Mouse (Mus musculus) liver, embryonic 14.5 days (tissue): ENCODE results near the gene Scly. TPM values are rescaled to one million over a fixed set of nuclear protein-coding genes. Genes with fewer than 3 reads are reported as not detected.

Source experiments
- ATAC-seq: fragments of 200-750 bp; cut with Nextera tagmentation; 2 replicates; pipeline ENCODE4 v1.8.0; 2017; ENCODE audit warnings: moderate number of reproducible peaks, mild to moderate bottlenecking, moderate library complexity; ENCODE audit not compliant: insufficient read depth
- DNase-seq, 3 experiments: peaks; one replicate each; pipeline ENCODE4 v3.0.0-alpha.2; 2012 to 2013; ENCODE audit warnings: low read depth in 3 of 3, low spot score in 3 of 3
- H3K27ac ChIP-seq: fragments of 300-500 bp; sonication (generic); 2 replicates; pipeline ENCODE4 v1.5.1; 2014; ENCODE audit warnings: moderate library complexity, mild to moderate bottlenecking, control low read depth, inconsistent platforms
- H3K27me3 ChIP-seq: fragments of 300-500 bp; sonication (generic); 2 replicates; pipeline ENCODE4 v1.6.1; 2014; ENCODE audit warnings: mild to moderate bottlenecking, low read length, moderate library complexity; ENCODE audit not compliant: control insufficient read depth, insufficient read depth
- H3K36me3 ChIP-seq: fragments of 300-500 bp; sonication (generic); replicated peaks from 2 replicates; pipeline ENCODE4 v1.6.1; 2014; ENCODE audit warnings: low read depth; ENCODE audit not compliant: control insufficient read depth, insufficient read depth
- H3K4me1 ChIP-seq, 2 experiments: fragments of 200-500 bp in 1 of 2; fragments of 300-500 bp in 1 of 2; sonication (generic) in 1 of 2; replicated peaks; 2 replicates each; pipeline ENCODE4 v1.6.1; 2012 to 2014; ENCODE audit warnings: antibody characterized with exemption in 1 of 2, inconsistent platforms in 1 of 2, low read length in 1 of 2; ENCODE audit not compliant: control insufficient read depth in 2 of 2, insufficient read depth in 2 of 2
- H3K4me2 ChIP-seq: fragments of 300-500 bp; sonication (generic); 2 replicates; pipeline ENCODE4 v1.6.1; 2014; ENCODE audit warnings: low read depth, mild to moderate bottlenecking, control low read depth, moderate library complexity
- H3K4me3 ChIP-seq, 2 experiments: fragments of 200-500 bp in 1 of 2; fragments of 300-500 bp in 1 of 2; sonication (generic) in 1 of 2; 2 replicates each; pipeline ENCODE4 v1.5.1; 2012 to 2014; ENCODE audit warnings: low read depth in 2 of 2, low read length in 2 of 2, mild to moderate bottlenecking in 2 of 2, control low read depth in 1 of 2, inconsistent platforms in 1 of 2, moderate library complexity in 1 of 2; ENCODE audit not compliant: insufficient read depth in 1 of 2
- H3K9ac ChIP-seq: fragments of 300-500 bp; sonication (generic); replicated peaks from 2 replicates; pipeline ENCODE4 v1.6.1; 2014; ENCODE audit warnings: mild to moderate bottlenecking, control low read depth, moderate library complexity
- H3K9me3 ChIP-seq: fragments of 300-500 bp; sonication (generic); 2 replicates; pipeline ENCODE4 v1.6.1; 2016; ENCODE audit warnings: low read length, mixed read lengths; ENCODE audit not compliant: control insufficient read depth
- CTCF ChIP-seq: IDR thresholded peaks from 2 replicates; pipeline ENCODE4 v1.5.1; 2016; ENCODE audit warnings: antibody characterized with exemption, low read depth, control low read depth
- EP300 ChIP-seq: IDR thresholded peaks from 2 replicates; pipeline ENCODE4 v1.6.1; 2016; ENCODE audit warnings: antibody characterized with exemption, low read depth
- WGBS: fragments of 180-500 bp; shearing (Covaris S2); extraction: QIAGEN DNeasy Blood & Tissue Kit; methylation state at CpG from one replicate; pipeline ENCODE4 v1.1.7; 2014; ENCODE audit not compliant: insufficient replicate concordance; 5-methylcytosine and 5-hydroxymethylcytosine counted together
- polyA plus RNA-seq, 2 experiments: library from polyadenylated mRNA; depleted of rRNA in 1 of 2; stranded (reverse) in 1 of 2; unstranded in 1 of 2; fragments of >200 nt; fragmentation: Nextera tagmentation in 1 of 2; extraction: Ambion mirVana in 1 of 2; gene quantifications; 2 replicates each; pipeline versions ENCODE4 v1.2.1 to v1.2.3; 2012 to 2014

Gene Scly
- polyA plus RNA-seq, 2 experiments, result 21.0 TPM

DNA sequence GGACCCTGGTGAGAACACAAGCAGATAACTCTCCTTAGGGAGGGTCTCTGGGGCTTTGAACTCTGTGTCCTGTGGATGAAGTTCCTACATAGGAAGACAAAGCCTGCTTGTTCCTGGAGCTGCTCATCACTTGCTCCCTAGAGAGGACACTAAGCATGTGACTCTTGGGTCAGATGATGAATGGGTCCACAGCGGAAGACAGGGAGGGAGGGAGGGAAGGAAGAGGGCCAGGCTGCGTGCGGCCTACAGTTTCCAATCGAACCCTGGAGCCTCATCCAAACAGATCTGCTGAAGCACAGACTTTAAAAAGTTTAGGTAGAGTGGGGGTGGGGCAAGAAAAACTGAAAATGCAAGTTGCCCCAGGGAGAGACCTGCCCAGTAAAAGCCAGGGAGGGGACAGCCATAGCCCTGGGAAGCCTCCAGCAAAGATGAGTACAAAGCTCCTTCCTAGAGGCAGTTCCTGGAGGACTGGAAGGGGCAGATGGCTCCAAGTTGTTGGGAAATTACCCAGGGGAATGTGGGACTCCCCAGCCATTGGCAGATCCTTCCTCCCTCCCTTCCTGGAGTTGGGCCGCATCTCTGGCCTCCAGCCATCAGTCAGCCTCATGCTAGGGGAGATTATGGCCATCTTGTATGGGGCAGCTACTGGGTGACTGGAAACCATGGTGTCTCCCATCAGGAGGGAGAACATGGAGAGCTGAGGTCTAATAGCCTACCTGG is 1.7 kb downstream of the Scly start:
- H3K9ac ChIP-seq, result no peak overlapping the region; the same call in 1 of the 2 replicates
- TF ChIP-seq CTCF (no peak), EP300 (no peak)
- peaks cover 9% of the 10 kb centered on the region for H3K36me3 ChIP-seq
- peak overlapping the region; percentile 97 for H3K4me2 ChIP-seq
- no peak overlapping the region for H3K27ac ChIP-seq
- H3K27me3 ChIP-seq, result no peaks in the 10 kb centered on the region
- H3K9me3 ChIP-seq, result no peaks in the 10 kb centered on the region
- 78% methylated on average over 5 of the region's 5 CpGs for WGBS
- peaks cover 19 to 34% of the 10 kb centered on the region in 2 experiments for H3K4me1 ChIP-seq
- no peak for ATAC-seq
- peak overlapping the region; percentile 81 to 89 for H3K4me3 ChIP-seq
- no peak for DNase-seq

DNA sequence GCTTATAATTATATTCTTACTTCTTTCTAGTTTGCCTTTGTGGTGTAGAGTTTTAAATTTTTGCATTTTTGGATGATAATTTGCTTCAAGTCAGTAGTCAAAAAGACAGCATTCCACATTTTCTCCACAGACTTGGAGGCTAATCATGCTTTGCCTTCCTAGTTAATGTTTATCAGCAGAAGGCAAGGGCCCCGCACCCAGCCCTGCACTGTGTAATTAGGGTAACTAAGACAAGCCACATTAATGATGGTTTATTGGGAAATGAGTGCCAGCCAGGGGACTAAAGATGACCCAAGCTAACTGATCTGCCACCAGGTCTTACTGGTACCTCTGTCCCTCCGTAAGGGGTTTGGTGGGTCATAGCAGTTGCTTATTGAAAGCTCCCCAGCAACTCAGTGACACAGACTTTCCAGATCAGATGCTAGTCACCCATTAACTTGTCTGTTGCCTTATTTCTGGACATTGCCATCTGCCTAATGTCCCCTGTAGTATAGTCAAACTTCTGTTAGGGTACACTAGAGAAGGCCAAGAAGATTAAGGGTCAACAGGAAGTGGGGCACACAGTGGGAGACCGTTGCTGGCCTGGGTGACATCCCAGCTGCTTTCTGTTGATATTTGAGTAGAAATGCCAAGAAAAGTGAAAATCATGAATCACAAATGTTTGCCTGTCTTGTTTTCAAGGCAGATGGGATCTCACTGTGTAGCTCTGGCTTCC is 3.2 kb downstream of the Scly start:
- Histone ChIP-seq H3K4me3 (no peak overlapping the region), H3K9ac (no peak overlapping the region; the same call in 1 of the 2 replicates), H3K36me3 (peaks cover 19% of the 10 kb centered on the region), H3K4me1 (peaks cover 19 to 34% of the 10 kb centered on the region in 2 experiments), H3K4me2 (peak overlapping the region; percentile 31), H3K9me3 (no peaks in the 10 kb centered on the region), H3K27ac (peak overlapping the region; percentile 2; the same call in 1 of the 2 replicates), H3K27me3 (no peaks in the 10 kb centered on the region)
- DNase-seq (no peak), ATAC-seq (no peak)
- 45% methylated on average over 3 of the region's 3 CpGs for WGBS
- no peak for TF ChIP-seq CTCF
- no peak for TF ChIP-seq EP300

DNA sequence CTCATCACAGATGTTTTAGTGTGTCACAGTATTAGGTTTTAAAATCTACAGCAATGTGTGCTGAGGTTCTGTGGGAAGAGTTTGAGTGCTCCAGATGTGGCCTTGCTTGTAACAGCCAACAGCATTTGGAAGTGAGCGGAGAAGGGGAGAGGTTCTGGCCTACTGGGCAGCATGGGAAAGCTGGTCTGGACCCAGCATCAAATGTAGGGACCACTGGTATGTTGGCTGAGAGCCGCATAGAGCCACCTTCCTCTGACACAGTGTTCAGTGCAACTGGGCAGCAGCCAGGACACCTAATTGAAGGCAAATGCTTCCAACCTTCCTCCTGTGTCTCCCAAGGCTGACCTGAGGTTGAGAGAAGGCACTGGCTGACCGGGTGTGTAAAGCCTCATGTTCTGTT is 3.9 kb downstream of the Scly start:
- Histone ChIP-seq H3K27me3 (no peaks in the 10 kb centered on the region), H3K36me3 (peaks cover 21% of the 10 kb centered on the region), H3K4me3 (no peak overlapping the region), H3K4me2 (no peak overlapping the region), H3K27ac (peak overlapping the region; percentile 9; the same call in 1 of the 2 replicates), H3K4me1 (peaks cover 19 to 34% of the 10 kb centered on the region in 2 experiments), H3K9ac (no peak overlapping the region), H3K9me3 (no peaks in the 10 kb centered on the region)
- DNase-seq (no peak), ATAC-seq (no peak)
- TF ChIP-seq CTCF, result no peak
- TF ChIP-seq EP300, result no peak
- 73% methylated on average over 3 of the region's 3 CpGs for WGBS

DNA sequence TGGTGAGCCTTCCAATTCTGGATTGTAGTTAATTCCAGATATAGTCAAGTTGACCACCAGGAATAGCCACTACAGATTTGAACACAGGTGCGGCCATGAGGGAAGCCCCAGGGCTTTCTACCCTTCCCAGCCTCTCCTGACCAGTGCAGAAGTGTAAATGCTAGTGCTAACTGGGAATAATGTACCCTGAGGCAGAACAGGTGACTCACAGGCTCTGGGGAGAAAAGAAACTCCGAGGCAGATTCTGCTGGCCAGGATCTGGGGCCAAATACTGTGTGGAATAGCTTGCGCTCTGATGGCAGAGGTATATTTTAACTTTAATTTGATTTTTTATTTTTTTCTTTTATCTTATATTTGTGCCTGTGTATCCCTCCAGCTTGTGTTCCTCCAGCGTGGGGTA is 6.5 kb downstream of the Scly start:
- H3K4me2 ChIP-seq, result no peak overlapping the region
- no peak overlapping the region for H3K4me3 ChIP-seq
- H3K4me1 ChIP-seq, result peaks cover 10 to 23% of the 10 kb centered on the region in 2 experiments
- TF ChIP-seq EP300, result no peak
- no peak for TF ChIP-seq CTCF
- no peaks in the 10 kb centered on the region for H3K9me3 ChIP-seq
- H3K27ac ChIP-seq, result no peak overlapping the region
- no peaks in the 10 kb centered on the region for H3K27me3 ChIP-seq
- ATAC-seq (no peak), DNase-seq (no peak)
- no peak overlapping the region for H3K9ac ChIP-seq
- peaks cover 43% of the 10 kb centered on the region for H3K36me3 ChIP-seq
- 81% methylated on average over 4 of the region's 4 CpGs for WGBS
